Mouse (Mus musculus) erythroid progenitor cell, adult 5-6 weeks (primary cell): Measurements from ENCODE around the gene Slc16a5. TPM values are rescaled to one million over a fixed set of nuclear protein-coding genes. Genes with fewer than 3 reads are reported as not detected.

Source experiments
- ATAC-seq: replicated peaks from 2 replicates; pipeline ENCODE4 v1.8.0; 2016; ENCODE audit warnings: moderate number of reproducible peaks, mild to moderate bottlenecking, moderate TSS enrichment, inconsistent platforms; ENCODE audit not compliant: poor library complexity, low FRiP score, severe bottlenecking
- total RNA-seq, 2 experiments: library from RNA; stranded (forward) in 1 of 2; stranded (reverse) in 1 of 2; fragments of 150-400 nt in 1 of 2; fragments of 186-747, 209-891 nt in 1 of 2; gene quantifications; 2 replicates each; pipeline versions ENCODE4 v1.2.3 to v1.2.4; 2015 to 2017; ENCODE audit warnings: low replicate concordance in 2 of 2

Gene Slc16a5
- total RNA-seq, 2 experiments from 2014 or later: not detected

DNA sequence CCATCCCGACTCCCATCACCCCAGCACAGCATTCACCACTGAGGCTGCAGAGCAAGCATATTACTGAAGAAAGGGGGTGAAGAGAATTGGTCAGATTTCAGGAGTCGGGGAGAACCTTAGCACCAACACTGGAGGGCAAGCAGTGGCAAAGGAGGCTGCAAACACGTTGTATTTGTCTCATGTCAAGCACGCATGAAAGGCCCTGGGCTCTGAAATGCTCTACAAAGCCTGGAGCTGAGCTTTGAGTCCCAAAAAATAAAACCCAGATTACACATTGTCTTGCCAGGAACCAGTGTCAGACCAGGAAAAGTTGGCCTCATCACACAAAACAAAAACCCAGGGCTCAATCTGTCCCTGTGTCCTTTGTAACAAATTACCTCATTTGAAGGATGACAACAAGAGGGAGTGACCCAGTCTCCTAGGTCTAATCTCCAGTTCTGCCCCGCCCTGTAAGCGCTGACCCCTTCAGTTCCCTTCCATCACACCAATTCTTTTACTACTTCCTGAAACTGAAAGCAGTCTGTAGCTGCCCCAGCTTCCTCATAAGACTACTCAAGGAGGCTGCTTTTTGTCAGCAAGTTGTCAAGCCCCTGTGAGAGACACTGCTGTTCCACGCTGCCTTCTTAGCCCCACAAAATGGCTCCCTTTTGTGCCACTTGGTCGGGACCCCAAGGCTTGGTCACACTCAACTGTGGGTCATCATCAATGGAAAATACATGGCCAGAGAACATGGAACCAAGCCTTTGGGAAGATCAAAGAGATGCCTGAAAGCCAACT lies 50.3 kb downstream of the Slc16a5 start:
- ATAC-seq: no peak

DNA sequence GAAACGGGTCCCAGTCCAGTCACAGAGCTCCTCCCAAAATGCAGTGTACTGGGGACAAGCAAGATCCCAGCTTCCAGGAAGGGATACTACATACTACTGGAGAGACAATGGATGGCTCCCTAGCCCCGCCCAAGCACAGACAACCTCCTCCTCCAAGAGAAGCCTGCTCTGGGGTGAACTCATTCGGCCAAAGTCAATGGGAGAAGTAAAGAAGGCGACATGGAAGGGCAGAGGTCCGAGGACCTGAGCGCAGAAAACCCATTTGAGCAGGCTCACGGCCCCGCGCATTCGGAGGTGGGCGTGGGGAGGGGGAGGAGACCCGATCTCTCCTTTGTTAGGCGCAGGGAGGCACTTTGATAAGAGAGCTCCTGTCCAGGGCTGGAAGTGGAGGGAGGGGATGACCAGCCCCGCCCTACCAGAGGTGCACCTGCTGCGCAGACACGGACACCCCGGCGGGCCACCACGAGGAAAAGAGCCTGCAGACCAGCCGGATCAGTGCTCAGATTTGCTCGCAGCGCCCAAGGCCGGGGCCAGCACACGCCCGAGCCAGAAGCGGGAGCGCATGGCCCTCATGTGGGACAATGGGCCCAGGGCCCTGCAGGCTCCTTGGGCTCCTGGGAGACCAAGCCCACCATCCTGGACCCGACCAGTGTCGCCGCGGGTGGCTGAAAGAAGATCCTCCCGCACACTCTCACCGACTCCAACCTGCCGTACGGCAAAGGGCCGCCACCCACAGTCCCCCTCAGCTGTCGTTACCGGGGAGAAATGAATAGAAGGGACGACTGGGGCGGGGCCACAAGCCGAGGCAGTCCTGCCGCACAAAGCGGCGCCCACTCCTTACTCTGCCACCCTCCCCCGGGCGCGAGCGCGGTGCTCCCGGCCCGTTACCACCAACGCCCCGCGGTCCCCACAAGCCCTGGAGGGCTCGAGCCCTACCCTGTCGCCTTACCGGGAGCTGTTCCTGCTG lies 51.3 kb downstream of the Slc16a5 start:
- peak; percentile 49 for ATAC-seq

DNA sequence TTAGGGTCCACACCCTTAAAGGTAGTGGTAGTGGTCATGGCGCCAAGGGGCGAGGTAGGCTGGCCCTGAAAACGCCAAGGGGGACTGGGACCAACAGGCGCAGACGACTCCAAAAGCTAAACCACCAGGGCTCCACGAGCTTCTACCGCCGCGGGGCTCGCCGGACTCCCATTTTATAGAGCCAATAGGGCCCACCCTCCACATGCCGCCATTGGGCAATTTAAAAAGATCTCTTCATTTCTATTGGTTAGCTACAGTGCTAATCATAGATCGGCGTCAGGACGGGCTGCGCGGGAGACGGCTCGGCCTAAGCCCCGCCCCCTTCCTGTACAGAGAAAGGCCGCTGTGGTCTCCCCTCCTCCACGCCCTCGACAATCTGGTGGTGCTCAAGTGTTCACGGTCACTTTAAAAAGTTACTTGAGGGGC lies 52.0 kb downstream of the Slc16a5 start, which contains the start of gene Jpt1:
Gene Jpt1, minus strand, starts transcription at position 150 of the 426 bp plus-strand sequence.
- ATAC-seq: peak; percentile 78

DNA sequence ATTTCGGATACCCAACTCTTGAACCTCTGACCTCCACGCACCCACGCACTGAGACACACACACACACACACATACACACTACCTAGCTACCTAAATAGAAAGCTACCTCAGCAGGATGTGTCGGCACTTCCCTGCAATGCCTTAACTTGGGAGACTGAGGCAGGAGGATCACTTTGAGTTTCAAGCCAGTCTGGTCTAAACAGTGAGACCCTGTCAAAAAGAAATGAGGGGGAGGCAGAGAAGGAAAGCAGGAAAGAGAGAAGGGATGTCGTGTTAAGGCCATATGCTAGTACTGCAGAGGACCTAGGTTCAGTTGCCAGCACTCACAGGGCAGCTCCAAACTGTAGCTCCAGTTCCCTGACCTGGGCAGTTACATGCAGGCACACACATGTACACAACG lies 52.7 kb downstream of the Slc16a5 start:
- ATAC-seq: no peak

DNA sequence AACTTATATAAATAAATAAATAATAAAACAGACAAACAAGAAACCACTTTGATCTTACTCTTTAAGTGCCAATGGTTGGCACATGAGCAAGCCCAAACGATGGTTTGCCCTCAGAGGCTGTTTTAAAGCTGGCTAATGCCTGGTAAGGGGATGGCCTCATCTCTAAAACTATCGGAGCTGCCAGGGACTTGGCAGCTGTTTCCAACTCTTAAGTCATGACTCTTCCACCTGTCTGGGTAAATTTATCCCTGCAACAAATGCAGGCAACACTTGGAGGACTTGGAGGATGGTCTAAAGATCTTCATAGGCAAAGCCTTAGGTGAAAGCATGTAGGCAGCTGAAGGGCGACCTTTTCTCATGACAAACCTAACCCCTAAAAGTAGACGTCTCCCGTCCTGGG lies 54.7 kb downstream of the Slc16a5 start:
- no peak for ATAC-seq

DNA sequence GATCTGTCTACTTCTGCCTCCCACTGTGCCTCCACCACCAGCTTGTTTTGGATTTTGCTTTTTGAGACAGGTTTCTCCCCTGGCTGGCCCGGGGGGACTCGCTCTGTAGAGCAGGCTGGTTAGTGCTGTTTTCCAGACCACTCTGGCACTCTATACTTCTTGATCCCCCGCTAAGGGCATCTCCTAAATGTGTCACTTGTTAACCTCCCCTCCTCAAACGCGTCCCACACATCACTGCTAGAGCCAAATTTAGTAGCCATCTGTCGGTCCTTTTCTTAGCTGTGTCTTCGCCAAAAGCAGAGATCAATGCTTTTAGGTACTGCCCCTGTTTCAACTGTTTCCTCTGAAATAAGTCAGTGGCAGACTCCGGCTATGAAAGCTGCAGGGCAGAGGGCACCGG lies 56.4 kb downstream of the Slc16a5 start:
- no peak for ATAC-seq

DNA sequence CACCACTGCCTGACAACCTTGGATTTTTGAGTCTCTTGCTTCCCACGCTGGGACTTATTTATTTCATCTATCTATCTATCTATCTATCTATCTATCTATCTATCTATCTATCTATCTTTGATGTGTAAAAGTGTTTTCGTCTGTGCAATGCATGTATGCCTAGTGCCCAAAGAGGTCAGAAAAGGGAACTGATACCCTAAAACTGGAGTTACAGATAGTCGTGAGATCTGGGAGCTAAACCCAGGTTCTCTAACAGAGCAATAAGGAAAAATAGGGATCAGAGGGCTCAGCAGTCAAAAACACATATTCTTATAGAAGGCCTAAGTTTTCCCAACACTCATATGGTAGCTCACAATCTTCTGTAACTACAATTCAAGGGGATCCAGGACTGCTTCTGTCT lies 57.3 kb downstream of the Slc16a5 start:
- ATAC-seq: no peak

DNA sequence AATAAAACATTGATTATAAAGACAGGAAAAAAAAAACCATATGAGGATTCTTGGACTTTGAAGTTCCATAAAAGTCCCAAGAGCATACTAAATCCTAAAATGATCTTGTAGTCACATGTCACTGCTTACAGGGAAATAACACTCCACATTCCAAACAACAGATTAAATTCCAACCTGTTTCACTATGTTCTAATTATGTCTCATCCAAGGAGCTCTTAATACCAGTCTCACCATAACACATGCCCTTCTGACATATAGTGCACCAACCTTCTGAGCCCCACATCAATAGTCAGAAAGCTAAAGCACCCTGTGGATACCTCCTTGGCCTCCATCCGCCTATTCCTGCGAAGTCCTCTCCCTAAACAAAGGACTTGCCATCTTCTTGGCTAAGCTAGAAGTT lies 57.9 kb downstream of the Slc16a5 start:
- ATAC-seq: no peak

DNA sequence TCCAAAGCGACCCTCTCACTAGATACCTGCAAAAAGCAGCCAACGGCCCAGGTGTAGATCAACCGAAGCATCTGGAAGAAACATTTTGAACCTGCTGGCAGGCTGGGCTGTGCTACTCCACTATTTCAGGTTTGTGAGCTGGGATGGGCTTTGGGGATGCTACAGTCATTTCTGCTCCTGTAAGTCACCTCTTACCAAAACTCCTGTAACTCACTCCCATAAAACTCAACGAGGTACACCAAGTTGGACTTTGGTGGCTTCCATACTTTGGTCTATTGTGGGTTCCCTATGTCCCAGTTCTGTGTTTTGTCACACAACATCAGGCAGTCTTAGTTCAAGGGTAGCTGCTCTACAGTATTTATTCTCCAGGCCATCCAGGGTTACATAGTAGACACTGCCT lies 58.8 kb downstream of the Slc16a5 start:
- no peak for ATAC-seq

DNA sequence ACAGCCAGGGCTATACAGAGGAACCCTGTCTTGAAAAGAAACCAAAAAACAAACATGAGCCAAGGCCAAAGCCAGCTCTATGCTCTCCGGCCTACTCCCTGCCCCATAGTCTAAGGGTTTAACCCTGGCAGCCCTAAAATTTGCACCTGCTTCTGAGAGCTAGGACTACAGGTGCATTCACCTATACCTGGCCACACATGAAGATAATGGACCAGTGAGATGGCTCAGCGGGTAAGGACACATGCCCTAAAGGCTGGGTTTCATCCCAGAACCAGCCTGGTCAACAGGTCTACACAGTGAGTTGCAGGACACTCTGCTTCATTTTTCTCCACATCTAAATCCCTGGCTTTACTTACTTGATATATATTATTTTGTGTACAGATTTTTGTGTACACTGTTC lies 60.0 kb downstream of the Slc16a5 start:
- ATAC-seq: no peak

DNA sequence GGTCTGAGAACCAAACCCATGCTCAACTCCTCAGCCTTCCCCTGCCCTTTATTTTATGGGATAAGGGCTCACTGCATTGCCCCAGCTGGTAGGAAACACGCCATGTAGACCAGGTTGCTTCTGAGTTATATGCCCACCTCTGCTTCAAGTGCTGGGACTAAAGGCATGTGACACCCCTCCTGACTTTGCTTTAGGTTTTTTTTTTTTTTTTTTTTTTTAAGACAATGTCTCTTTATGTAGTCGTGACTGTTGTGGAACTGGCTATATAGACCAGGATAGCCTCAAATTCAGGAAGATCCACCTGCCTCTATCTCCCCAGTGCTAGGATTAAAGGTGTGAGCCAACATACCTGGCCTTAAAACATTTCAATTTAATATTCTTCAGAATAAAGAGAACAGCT lies 60.4 kb downstream of the Slc16a5 start:
- ATAC-seq: no peak

Other genes with a start within 250 kb of the Slc16a5 start
- not detected in 2 replicates for gene Grin2c, start 195.2 kb upstream of the Slc16a5 start, total RNA-seq (2015; ENCODE audit: low replicate concordance)
- not detected in 2 replicates for gene Grin2c, start 195.2 kb upstream of the Slc16a5 start, total RNA-seq (2017; ENCODE audit: low replicate concordance)
- 1.3 and 16.6 TPM in 2 replicates for gene Fdxr, start 185.4 kb upstream of the Slc16a5 start, total RNA-seq (2015; ENCODE audit: low replicate concordance)
- 1.4 and 3.2 TPM in 2 replicates for gene Fdxr, start 185.4 kb upstream of the Slc16a5 start, total RNA-seq (2017; ENCODE audit: low replicate concordance)
- not detected in 2 replicates for gene Fads6, start 164.8 kb upstream of the Slc16a5 start, total RNA-seq (2015; ENCODE audit: low replicate concordance)
- gene Fads6, start 164.8 kb upstream of the Slc16a5 start, total RNA-seq (2017; ENCODE audit: low replicate concordance): 0.45 and 0.64 TPM in 2 replicates
- not detected in 2 replicates for gene Otop2, start 155.3 kb upstream of the Slc16a5 start, total RNA-seq (2015; ENCODE audit: low replicate concordance)
- gene Otop2, start 155.3 kb upstream of the Slc16a5 start, total RNA-seq (2017; ENCODE audit: low replicate concordance): not detected in 2 replicates
- not detected in 2 replicates for gene Ush1g, start 140.4 kb upstream of the Slc16a5 start, total RNA-seq (2015; ENCODE audit: low replicate concordance)
- not detected in 2 replicates for gene Ush1g, start 140.4 kb upstream of the Slc16a5 start, total RNA-seq (2017; ENCODE audit: low replicate concordance)
- not detected in 2 replicates for gene Otop3, start 127.7 kb upstream of the Slc16a5 start, total RNA-seq (2015; ENCODE audit: low replicate concordance)
- gene Otop3, start 127.7 kb upstream of the Slc16a5 start, total RNA-seq (2017; ENCODE audit: low replicate concordance): not detected in 2 replicates
- gene Hid1, start 94.7 kb upstream of the Slc16a5 start, total RNA-seq (2015; ENCODE audit: low replicate concordance): not detected in 2 replicates
- not detected in 2 replicates for gene Hid1, start 94.7 kb upstream of the Slc16a5 start, total RNA-seq (2017; ENCODE audit: low replicate concordance)
- gene Cdr2l, start 80.6 kb upstream of the Slc16a5 start, total RNA-seq (2015; ENCODE audit: low replicate concordance): not detected in 2 replicates
- not detected in 2 replicates for gene Cdr2l, start 80.6 kb upstream of the Slc16a5 start, total RNA-seq (2017; ENCODE audit: low replicate concordance)
- gene Mrpl58, start 58.7 kb upstream of the Slc16a5 start, total RNA-seq (2015; ENCODE audit: low replicate concordance): 12.6 and 24.1 TPM in 2 replicates
- gene Mrpl58, start 58.7 kb upstream of the Slc16a5 start, total RNA-seq (2017; ENCODE audit: low replicate concordance): 16.6 and 30.3 TPM in 2 replicates
- gene Atp5h, start 42.5 kb upstream of the Slc16a5 start, total RNA-seq (2015; ENCODE audit: low replicate concordance): 520 and 620 TPM in 2 replicates
- 410 and 415 TPM in 2 replicates for gene Atp5h, start 42.5 kb upstream of the Slc16a5 start, total RNA-seq (2017; ENCODE audit: low replicate concordance)
- 4.2 and 14.1 TPM in 2 replicates for gene Kctd2, start 42.3 kb upstream of the Slc16a5 start, total RNA-seq (2015; ENCODE audit: low replicate concordance)
- 8.3 and 16.9 TPM in 2 replicates for gene Kctd2, start 42.3 kb upstream of the Slc16a5 start, total RNA-seq (2017; ENCODE audit: low replicate concordance)
- not detected in 2 replicates for gene Trim80, start 21.9 kb upstream of the Slc16a5 start, total RNA-seq (2015; ENCODE audit: low replicate concordance)
- gene Trim80, start 21.9 kb upstream of the Slc16a5 start, total RNA-seq (2017; ENCODE audit: low replicate concordance): not detected in 2 replicates
- 1.8 TPM in 1 of 2 replicates, not detected in the other for gene Armc7, start 13.2 kb downstream of the Slc16a5 start, total RNA-seq (2015; ENCODE audit: low replicate concordance)
- 2.7 TPM in 2 replicates for gene Armc7, start 13.2 kb downstream of the Slc16a5 start, total RNA-seq (2017; ENCODE audit: low replicate concordance)
- 13.0 and 22.3 TPM in 2 replicates for gene Nt5c, start 29.4 kb downstream of the Slc16a5 start, total RNA-seq (2015; ENCODE audit: low replicate concordance)
- 9.8 and 37.2 TPM in 2 replicates for gene Nt5c, start 29.4 kb downstream of the Slc16a5 start, total RNA-seq (2017; ENCODE audit: low replicate concordance)
- gene Jpt1, start 51.9 kb downstream of the Slc16a5 start, total RNA-seq (2015; ENCODE audit: low replicate concordance): 168 and 177 TPM in 2 replicates
- gene Jpt1, start 51.9 kb downstream of the Slc16a5 start, total RNA-seq (2017; ENCODE audit: low replicate concordance): 225 and 235 TPM in 2 replicates
- 450 and 609 TPM in 2 replicates for gene Sumo2, start 73.8 kb downstream of the Slc16a5 start, total RNA-seq (2015; ENCODE audit: low replicate concordance)
- 286 and 389 TPM in 2 replicates for gene Sumo2, start 73.8 kb downstream of the Slc16a5 start, total RNA-seq (2017; ENCODE audit: low replicate concordance)
- 78.9 and 133 TPM in 2 replicates for gene Nup85, start 102.0 kb downstream of the Slc16a5 start, total RNA-seq (2015; ENCODE audit: low replicate concordance)
- gene Nup85, start 102.0 kb downstream of the Slc16a5 start, total RNA-seq (2017; ENCODE audit: low replicate concordance): 141 and 174 TPM in 2 replicates
- 10.1 and 22.2 TPM in 2 replicates for gene Mrps7, start 141.5 kb downstream of the Slc16a5 start, total RNA-seq (2015; ENCODE audit: low replicate concordance)
- gene Mrps7, start 141.5 kb downstream of the Slc16a5 start, total RNA-seq (2017; ENCODE audit: low replicate concordance): 5.1 and 12.3 TPM in 2 replicates
- gene Gga3, start 141.6 kb downstream of the Slc16a5 start, total RNA-seq (2015; ENCODE audit: low replicate concordance): 18.0 and 20.9 TPM in 2 replicates
- gene Gga3, start 141.6 kb downstream of the Slc16a5 start, total RNA-seq (2017; ENCODE audit: low replicate concordance): 20.7 and 33.2 TPM in 2 replicates
- 62.3 and 66.7 TPM in 2 replicates for gene Mif4gd, start 150.5 kb downstream of the Slc16a5 start, total RNA-seq (2015; ENCODE audit: low replicate concordance)
- gene Mif4gd, start 150.5 kb downstream of the Slc16a5 start, total RNA-seq (2017; ENCODE audit: low replicate concordance): 36.5 and 69.8 TPM in 2 replicates
- 3.2 and 7.1 TPM in 2 replicates for gene Slc25a19, start 165.8 kb downstream of the Slc16a5 start, total RNA-seq (2015; ENCODE audit: low replicate concordance)
- gene Slc25a19, start 165.8 kb downstream of the Slc16a5 start, total RNA-seq (2017; ENCODE audit: low replicate concordance): 2.0 and 6.4 TPM in 2 replicates
- 36.8 and 49.5 TPM in 2 replicates for gene Grb2, start 246.1 kb downstream of the Slc16a5 start, total RNA-seq (2015; ENCODE audit: low replicate concordance)
- gene Grb2, start 246.1 kb downstream of the Slc16a5 start, total RNA-seq (2017; ENCODE audit: low replicate concordance): 10.1 and 29.1 TPM in 2 replicates